Mouse (Mus musculus): ENCODE data around the gene Ctss. TPM values are rescaled to one million over a fixed set of nuclear protein-coding genes. Genes with fewer than 3 reads are reported as not detected.

The Ctss gene
- polyA plus RNA-seq (2014; fragmentation: Nextera tagmentation; extraction: Ambion mirVana) = 4.9 and 6.9 TPM in 2 replicates

DNA sequence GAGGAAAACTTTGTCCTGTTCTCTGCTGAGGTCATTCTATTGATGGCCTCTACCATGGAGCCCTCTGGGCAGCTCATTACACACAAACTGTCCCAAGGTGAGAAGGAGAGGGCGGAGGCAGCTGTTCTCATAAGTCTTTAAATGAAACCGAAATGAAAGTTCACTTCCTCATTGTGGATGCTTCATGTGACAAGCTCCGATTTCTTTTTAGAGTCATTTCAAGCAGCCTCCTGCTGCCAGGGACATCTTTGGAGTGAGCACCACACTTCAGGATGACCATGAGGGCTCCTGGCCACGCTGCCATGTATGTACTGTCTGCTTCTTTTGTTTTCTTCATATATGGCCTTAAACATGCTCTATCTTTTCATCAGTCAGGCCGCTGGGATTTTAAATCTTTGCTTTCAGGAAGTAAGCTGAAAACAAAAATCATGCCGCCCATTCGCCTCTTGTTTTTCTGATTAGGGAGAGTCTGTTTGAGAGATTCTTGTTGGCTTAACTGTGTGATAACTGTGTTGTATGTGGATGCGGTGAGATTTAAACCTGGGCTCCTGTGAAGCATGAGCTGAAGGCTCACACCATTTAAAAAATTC, at the start of gene Ctss:
Gene Ctss (plus strand): TSS at position 165 of the 590 bp plus-strand sequence.
- Histone ChIP-seq H3K4me2 (ENCODE audit: low read depth, low read length, severe bottlenecking) (no peak within 1 kb of the TSS), H3K27me3 (ENCODE audit: control insufficient read depth, insufficient read depth, low read length) (no peaks in the 10 kb centered on the region), H3K27ac (ENCODE audit: low read depth, low read length) (no peak within 1 kb of the TSS), H3K4me3 (ENCODE audit: low read depth, low read length) (no peak within 1 kb of the TSS), H3K4me1 (replicated peaks; ENCODE audit: control insufficient read depth, insufficient read depth, low read length) (no peaks in the 10 kb centered on the region), H3K9ac (ENCODE audit: low read length) (no peak within 1 kb of the TSS), H3K36me3 (ENCODE audit: control insufficient read depth, insufficient read depth, low read length) (no peaks in the 10 kb centered on the region), H3K9me3 (ENCODE audit: control insufficient read depth, low read length) (no peaks in the 10 kb centered on the region)
- WGBS = 91% methylated on average over 8 of the region's 8 CpGs
- ATAC-seq (replicated peaks; ENCODE audit: low FRiP score) (no peak), DNase-seq (ENCODE audit: low spot score) (no peak)

DNA sequence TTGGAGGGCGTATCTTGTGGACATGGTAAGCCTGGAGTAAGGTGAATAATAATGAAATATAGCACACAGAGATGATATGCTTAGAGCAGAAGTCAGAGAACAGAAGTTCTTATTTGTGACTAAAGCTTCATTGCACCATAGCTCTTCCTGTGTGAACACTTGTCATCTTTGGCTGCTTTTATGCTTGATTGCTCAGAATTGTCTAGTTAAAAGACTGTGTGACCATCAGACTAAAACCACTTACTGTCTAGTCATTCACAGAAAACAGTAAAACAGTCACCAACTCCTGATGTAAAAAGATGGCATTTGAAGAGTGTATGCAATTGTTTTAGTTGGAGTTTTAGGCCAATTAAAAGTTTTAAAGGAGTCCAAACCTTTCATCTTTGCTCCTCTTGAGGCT, 47.6 kb upstream of the Ctss start:
- 93% methylated on average over 1 of the region's 1 CpGs for WGBS
- Histone ChIP-seq H3K27ac (ENCODE audit: low read depth, low read length) (no peak overlapping the region), H3K9me3 (ENCODE audit: control insufficient read depth, low read length) (no peaks in the 10 kb centered on the region), H3K4me2 (ENCODE audit: low read depth, low read length, severe bottlenecking) (no peak overlapping the region), H3K4me1 (replicated peaks; ENCODE audit: control insufficient read depth, insufficient read depth, low read length) (no peaks in the 10 kb centered on the region), H3K27me3 (ENCODE audit: control insufficient read depth, insufficient read depth, low read length) (no peaks in the 10 kb centered on the region), H3K36me3 (ENCODE audit: control insufficient read depth, insufficient read depth, low read length) (no peaks in the 10 kb centered on the region; the same call in 1 of the 2 replicates), H3K9ac (ENCODE audit: low read length) (no peak overlapping the region), H3K4me3 (ENCODE audit: low read depth, low read length) (no peak overlapping the region)
- DNase-seq (ENCODE audit: low spot score) = no peak
- no peak for ATAC-seq (replicated peaks; ENCODE audit: low FRiP score)

DNA sequence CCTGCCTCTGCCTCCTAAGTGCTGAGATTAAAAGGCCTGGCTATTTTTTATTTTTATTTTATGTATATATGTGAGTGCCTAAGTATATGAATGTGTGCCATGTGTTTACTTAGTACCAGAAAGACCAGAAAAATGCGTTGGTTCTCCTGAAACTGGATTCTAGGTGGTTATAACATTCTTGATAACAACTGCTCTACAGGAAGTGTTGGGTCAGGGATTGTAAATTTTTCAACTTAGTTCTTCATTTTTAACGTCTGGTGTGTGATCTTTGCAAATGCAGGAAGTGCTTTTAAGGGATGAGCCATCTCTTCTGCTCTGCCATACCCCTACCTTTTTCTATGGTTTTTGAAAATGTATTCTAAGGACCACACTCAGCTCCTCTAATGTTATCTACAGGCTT, 40.2 kb upstream of the Ctss start:
- no peak overlapping the region for H3K4me3 ChIP-seq (ENCODE audit: low read depth, low read length)
- ATAC-seq (replicated peaks; ENCODE audit: low FRiP score) = no peak
- 94% methylated on average over 2 of the region's 2 CpGs for WGBS

DNA sequence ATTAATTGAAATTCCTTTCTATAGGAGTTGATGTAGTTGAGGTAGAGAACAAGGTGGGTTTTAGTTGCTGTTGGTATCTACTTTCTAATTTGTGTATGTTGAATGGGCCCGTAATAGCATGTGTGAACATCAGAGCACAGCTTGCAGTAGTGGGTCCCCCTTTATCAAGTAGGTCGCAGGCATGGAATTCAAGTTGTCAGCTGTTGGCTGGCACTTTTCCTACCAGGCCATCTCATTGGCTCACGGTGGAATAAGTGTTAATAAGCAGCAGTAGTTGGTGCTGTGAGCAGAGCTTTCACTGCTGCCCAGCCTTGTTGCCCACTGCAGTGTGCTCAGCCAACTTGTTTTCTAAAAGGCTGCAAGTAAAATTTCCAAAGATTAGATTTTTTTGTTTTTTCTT, 37.9 kb upstream of the Ctss start:
- Histone ChIP-seq H3K27me3 (ENCODE audit: control insufficient read depth, insufficient read depth, low read length) (no peaks in the 10 kb centered on the region), H3K27ac (ENCODE audit: low read depth, low read length) (no peak overlapping the region), H3K9ac (ENCODE audit: low read length) (no peak overlapping the region), H3K4me1 (replicated peaks; ENCODE audit: control insufficient read depth, insufficient read depth, low read length) (no peaks in the 10 kb centered on the region), H3K4me2 (ENCODE audit: low read depth, low read length, severe bottlenecking) (no peak overlapping the region), H3K36me3 (ENCODE audit: control insufficient read depth, insufficient read depth, low read length) (no peaks in the 10 kb centered on the region; the same call in 1 of the 2 replicates), H3K4me3 (ENCODE audit: low read depth, low read length) (no peak overlapping the region), H3K9me3 (ENCODE audit: control insufficient read depth, low read length) (no peaks in the 10 kb centered on the region)
- 96% methylated on average over 3 of the region's 3 CpGs for WGBS
- DNase-seq (ENCODE audit: low spot score) (no peak), ATAC-seq (replicated peaks; ENCODE audit: low FRiP score) (no peak)

More for the DNA sequence above, 40.2 kb upstream of the Ctss start:
- no peak overlapping the region for H3K9ac ChIP-seq (ENCODE audit: low read length)
- no peaks in the 10 kb centered on the region; the same call in 1 of the 2 replicates for H3K36me3 ChIP-seq (ENCODE audit: control insufficient read depth, insufficient read depth, low read length)
- H3K9me3 ChIP-seq (ENCODE audit: control insufficient read depth, low read length) = no peaks in the 10 kb centered on the region
- DNase-seq (ENCODE audit: low spot score) = no peak
- no peak overlapping the region for H3K27ac ChIP-seq (ENCODE audit: low read depth, low read length)
- H3K27me3 ChIP-seq (ENCODE audit: control insufficient read depth, insufficient read depth, low read length) = no peaks in the 10 kb centered on the region
- no peaks in the 10 kb centered on the region for H3K4me1 ChIP-seq (replicated peaks; ENCODE audit: control insufficient read depth, insufficient read depth, low read length)
- H3K4me2 ChIP-seq (ENCODE audit: low read depth, low read length, severe bottlenecking) = no peak overlapping the region

DNA sequence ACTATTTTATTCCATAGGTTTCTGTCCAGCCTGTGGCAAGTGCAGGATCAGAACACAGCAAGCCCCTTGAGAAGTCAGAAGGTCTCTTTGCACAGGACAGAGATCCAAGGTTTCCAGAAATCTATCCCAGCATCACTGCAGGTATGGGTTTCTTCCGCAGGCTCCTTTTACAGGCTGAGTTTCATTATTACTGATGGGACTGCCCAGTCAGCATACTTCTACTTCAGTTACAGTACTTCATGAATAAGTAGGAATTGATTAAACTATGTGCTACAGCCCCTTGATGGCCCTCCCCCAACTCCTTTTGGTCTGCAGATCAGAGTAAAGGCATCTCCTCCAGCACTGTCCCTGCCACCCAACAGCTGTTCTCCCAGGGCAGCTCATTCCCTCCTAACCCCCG, 36.3 kb upstream of the Ctss start:
- Histone ChIP-seq H3K9ac (ENCODE audit: low read length) (no peak overlapping the region), H3K27ac (ENCODE audit: low read depth, low read length) (no peak overlapping the region), H3K9me3 (ENCODE audit: control insufficient read depth, low read length) (no peaks in the 10 kb centered on the region), H3K27me3 (ENCODE audit: control insufficient read depth, insufficient read depth, low read length) (no peaks in the 10 kb centered on the region), H3K4me3 (ENCODE audit: low read depth, low read length) (no peak overlapping the region), H3K4me1 (replicated peaks; ENCODE audit: control insufficient read depth, insufficient read depth, low read length) (no peaks in the 10 kb centered on the region), H3K4me2 (ENCODE audit: low read depth, low read length, severe bottlenecking) (no peak overlapping the region), H3K36me3 (ENCODE audit: control insufficient read depth, insufficient read depth, low read length) (no peaks in the 10 kb centered on the region; the same call in 1 of the 2 replicates)
- ATAC-seq (replicated peaks; ENCODE audit: low FRiP score) (no peak), DNase-seq (ENCODE audit: low spot score) (no peak)
- 100% methylated on average over 2 of the region's 2 CpGs for WGBS

DNA sequence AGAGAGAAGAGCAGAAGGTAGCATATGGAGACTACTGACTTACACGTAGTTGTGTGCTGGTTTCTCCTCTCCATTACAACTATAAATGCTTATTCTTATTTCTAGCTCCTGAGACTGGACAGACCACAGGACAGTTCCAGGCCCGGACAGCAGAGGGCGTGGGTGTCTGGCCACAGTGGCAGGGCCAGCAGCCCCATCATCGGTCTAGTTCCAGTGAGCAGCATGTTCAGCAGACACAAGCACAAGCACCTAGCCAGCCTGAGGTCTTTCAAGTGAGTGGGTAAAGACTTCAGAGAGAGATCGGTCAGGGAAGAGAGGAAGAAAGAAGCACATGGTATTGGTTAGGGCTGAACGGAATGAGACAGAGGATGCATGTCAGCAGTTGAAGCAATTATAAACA, 32.2 kb upstream of the Ctss start:
- no peak for ATAC-seq (replicated peaks; ENCODE audit: low FRiP score)
- Histone ChIP-seq H3K4me3 (ENCODE audit: low read depth, low read length) (no peak overlapping the region), H3K4me1 (replicated peaks; ENCODE audit: control insufficient read depth, insufficient read depth, low read length) (no peaks in the 10 kb centered on the region), H3K9ac (ENCODE audit: low read length) (no peak overlapping the region), H3K9me3 (ENCODE audit: control insufficient read depth, low read length) (no peaks in the 10 kb centered on the region), H3K4me2 (ENCODE audit: low read depth, low read length, severe bottlenecking) (no peak overlapping the region), H3K36me3 (ENCODE audit: control insufficient read depth, insufficient read depth, low read length) (no peaks in the 10 kb centered on the region; the same call in 1 of the 2 replicates), H3K27ac (ENCODE audit: low read depth, low read length) (no peak overlapping the region), H3K27me3 (ENCODE audit: control insufficient read depth, insufficient read depth, low read length) (no peaks in the 10 kb centered on the region)
- DNase-seq (ENCODE audit: low spot score) = peak; percentile 78
- 61% methylated on average over 6 of the region's 6 CpGs for WGBS

DNA sequence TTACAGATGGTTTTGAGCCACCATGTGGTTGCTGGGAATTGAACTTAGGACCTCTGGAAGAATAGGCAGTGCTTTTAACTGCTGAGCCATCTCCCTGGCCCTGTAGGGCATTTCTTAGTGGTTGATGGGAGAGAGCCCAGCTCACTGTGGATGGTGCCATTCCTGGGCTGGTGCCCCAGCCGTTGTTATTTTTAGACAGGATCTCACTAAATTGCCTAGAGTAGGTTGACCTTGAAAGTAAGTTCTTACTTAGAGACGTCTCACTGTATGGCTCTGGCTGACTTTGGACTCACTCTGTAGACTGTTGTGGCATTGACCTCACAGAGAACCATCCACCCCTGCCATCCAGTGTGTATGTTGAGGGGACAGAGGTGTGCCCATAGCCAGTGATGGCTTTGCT, 28.4 kb upstream of the Ctss start:
- Histone ChIP-seq H3K27ac (ENCODE audit: low read depth, low read length) (no peak overlapping the region), H3K4me3 (ENCODE audit: low read depth, low read length) (no peak overlapping the region), H3K4me2 (ENCODE audit: low read depth, low read length, severe bottlenecking) (no peak overlapping the region), H3K9ac (ENCODE audit: low read length) (no peak overlapping the region), H3K4me1 (replicated peaks; ENCODE audit: control insufficient read depth, insufficient read depth, low read length) (no peaks in the 10 kb centered on the region), H3K27me3 (ENCODE audit: control insufficient read depth, insufficient read depth, low read length) (no peaks in the 10 kb centered on the region), H3K36me3 (ENCODE audit: control insufficient read depth, insufficient read depth, low read length) (no peaks in the 10 kb centered on the region; the same call in 1 of the 2 replicates), H3K9me3 (ENCODE audit: control insufficient read depth, low read length) (no peaks in the 10 kb centered on the region)
- DNase-seq (ENCODE audit: low spot score) (no peak), ATAC-seq (replicated peaks; ENCODE audit: low FRiP score) (no peak)
- WGBS = 85% methylated on average over 2 of the region's 2 CpGs

DNA sequence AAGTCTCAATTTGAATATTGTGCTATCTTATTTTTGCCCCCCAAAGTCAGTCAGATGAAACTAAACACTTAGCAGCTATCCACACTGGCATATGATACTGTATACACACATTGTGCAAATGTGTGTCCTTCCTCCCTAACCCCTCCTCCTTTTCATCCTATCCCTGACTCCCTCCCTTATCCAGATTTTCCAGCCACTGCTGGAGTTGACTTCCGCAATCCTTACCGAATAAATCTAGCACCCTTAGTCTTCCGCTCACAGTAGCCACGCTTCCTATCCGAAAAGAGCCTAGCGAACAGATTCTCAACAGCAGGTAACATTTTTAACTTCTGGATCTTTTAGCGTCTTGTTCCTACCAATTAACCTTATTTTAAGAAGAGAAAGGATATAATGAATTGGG, 27.6 kb upstream of the Ctss start, which contains the start of gene Ctsk:
Gene Ctsk (plus strand): TSS at position 233 of the 400 bp plus-strand sequence.
- no peak within 1 kb of the TSS for H3K4me3 ChIP-seq (ENCODE audit: low read depth, low read length)
- ATAC-seq (replicated peaks; ENCODE audit: low FRiP score) (no peak), DNase-seq (ENCODE audit: low spot score) (no peak)
- H3K4me2 ChIP-seq (ENCODE audit: low read depth, low read length, severe bottlenecking) = no peak within 1 kb of the TSS
- H3K27me3 ChIP-seq (ENCODE audit: control insufficient read depth, insufficient read depth, low read length) = no peaks in the 10 kb centered on the region
- H3K9me3 ChIP-seq (ENCODE audit: control insufficient read depth, low read length) = no peaks in the 10 kb centered on the region
- 89% methylated on average over 7 of the region's 7 CpGs for WGBS
- no peaks in the 10 kb centered on the region for H3K4me1 ChIP-seq (replicated peaks; ENCODE audit: control insufficient read depth, insufficient read depth, low read length)
- no peak within 1 kb of the TSS for H3K27ac ChIP-seq (ENCODE audit: low read depth, low read length)
- no peaks in the 10 kb centered on the region; the same call in 1 of the 2 replicates for H3K36me3 ChIP-seq (ENCODE audit: control insufficient read depth, insufficient read depth, low read length)
- H3K9ac ChIP-seq (ENCODE audit: low read length) = no peak within 1 kb of the TSS

DNA sequence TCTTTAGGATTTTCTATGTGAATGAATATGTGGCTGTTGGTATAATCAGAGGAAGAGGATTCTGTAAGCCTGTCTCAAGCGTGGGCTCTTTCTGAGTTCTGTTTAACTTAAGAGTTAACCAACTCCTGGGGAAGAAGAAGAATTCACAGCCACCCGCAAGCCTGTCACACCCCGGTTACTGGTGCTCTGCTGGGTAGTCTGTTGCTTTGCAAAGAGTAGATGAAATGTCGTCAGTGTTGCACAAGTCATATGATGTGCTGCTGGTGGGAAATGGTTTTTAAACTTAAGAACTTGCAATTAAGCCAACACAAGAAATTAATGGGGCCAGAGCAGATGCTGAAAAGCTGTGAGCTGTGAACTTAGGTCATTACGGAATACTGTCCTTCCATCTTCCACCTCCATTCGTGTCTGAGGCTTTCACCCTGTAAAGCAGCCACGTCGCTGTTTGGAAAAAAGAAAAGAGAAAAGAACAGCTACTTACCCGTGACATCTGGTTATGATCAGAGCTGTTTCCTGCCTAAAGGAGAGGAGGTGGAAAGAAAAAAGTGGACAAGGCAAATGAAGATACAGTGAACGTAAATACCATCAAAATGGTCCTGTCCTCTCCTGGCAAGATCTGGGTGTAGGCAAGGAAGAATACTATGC, 27.0 kb upstream of the Ctss start:
- no peak for DNase-seq (ENCODE audit: low spot score)
- Histone ChIP-seq H3K4me1 (replicated peaks; ENCODE audit: control insufficient read depth, insufficient read depth, low read length) (no peaks in the 10 kb centered on the region), H3K4me2 (ENCODE audit: low read depth, low read length, severe bottlenecking) (no peak overlapping the region), H3K9ac (ENCODE audit: low read length) (no peak overlapping the region), H3K27me3 (ENCODE audit: control insufficient read depth, insufficient read depth, low read length) (no peaks in the 10 kb centered on the region), H3K4me3 (ENCODE audit: low read depth, low read length) (no peak overlapping the region), H3K9me3 (ENCODE audit: control insufficient read depth, low read length) (no peaks in the 10 kb centered on the region), H3K27ac (ENCODE audit: low read depth, low read length) (no peak overlapping the region), H3K36me3 (ENCODE audit: control insufficient read depth, insufficient read depth, low read length) (no peaks in the 10 kb centered on the region)
- ATAC-seq (replicated peaks; ENCODE audit: low FRiP score) = no peak
- 70% methylated on average over 10 of the region's 10 CpGs for WGBS

All from forebrain, embryonic 11.5 days (tissue).